8 mouse cellular contexts compared by ENCODE assay signal in the genomic region with DNA sequence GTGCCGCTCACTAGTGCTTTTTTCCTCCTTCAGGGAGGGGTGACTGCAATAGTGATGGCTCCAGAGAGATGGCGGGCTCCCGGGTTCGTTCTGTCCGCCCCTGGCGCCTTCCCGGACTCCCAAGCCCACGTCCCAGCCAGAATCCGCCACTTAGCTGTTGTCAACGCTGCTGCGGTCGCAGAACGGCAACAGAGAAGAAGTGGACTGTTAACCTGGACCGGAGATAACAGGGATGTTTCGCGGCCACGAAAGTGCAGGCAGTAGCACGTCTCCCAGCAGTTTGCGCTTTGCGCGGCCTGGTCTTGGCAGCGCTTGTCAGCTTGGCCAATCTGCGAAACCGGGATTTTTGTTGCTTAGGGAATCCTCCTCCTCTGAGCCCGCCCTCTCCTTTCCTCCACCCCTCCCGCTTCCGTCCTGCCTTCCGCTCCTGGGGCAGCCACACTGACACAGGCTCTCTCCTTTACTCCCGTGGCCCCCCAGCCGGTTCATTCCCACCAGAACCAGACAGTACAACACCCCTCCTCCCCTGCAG. TPM values are rescaled to one million over a fixed set of nuclear protein-coding genes. Genes with fewer than 3 reads are reported as not detected.
A peak's percentile ranks its signal among the peaks of the same experiment; 100 is the strongest.
DNase-seq lines count a peak whose midpoint lies in the region; ATAC-seq and TF ChIP-seq lines count a peak whose summit lies in the region.

A gene (minus strand): TSS at position 322 of the 532 bp plus-strand sequence.

- no peak for TF ChIP-seq EP300 in liver, embryonic 14.5 days (IDR thresholded peaks at IDR 0.05; ENCODE audit: low read depth)

- intact Hi-C loops in heart, postnatal 10 days (cut with DNase I), result loop anchor here (5.0 kb wide), 2 partner anchors 151 to 159 kb away; no protein-coding TSS in a partner anchor

- H3K9ac ChIP-seq in forebrain, embryonic 14.5 days (ENCODE audit: low read length), result peak within 1 kb of the TSS; percentile 66
- peak within 1 kb of the TSS; percentile 37; the same call in 1 of the 2 replicates for H3K9ac ChIP-seq in liver, embryonic 14.5 days (replicated peaks)
- peak within 1 kb of the TSS; percentile 47 for H3K9ac ChIP-seq in neural tube, embryonic 12.5 days

- WGBS in forebrain, embryonic 14.5 days, result 31% methylated on average over 30 of the region's 30 CpGs
- 8% methylated on average over 24 of the region's 30 CpGs for WGBS in liver, embryonic 14.5 days (ENCODE audit: insufficient replicate concordance)
- 17% methylated on average over 30 of the region's 30 CpGs for WGBS in neural tube, embryonic 12.5 days

- H3K27ac ChIP-seq in forebrain, embryonic 14.5 days (ENCODE audit: low read depth, low read length), result peak within 1 kb of the TSS; percentile 80
- H3K27ac ChIP-seq in liver, embryonic 14.5 days, result no peak within 1 kb of the TSS
- H3K27ac ChIP-seq in neural tube, embryonic 12.5 days, result peak within 1 kb of the TSS; percentile 53

- TF ChIP-seq CTCF in G1E (IDR thresholded peaks at IDR 0.05; ENCODE audit: low read depth, low read length), result no peak
- no peak for TF ChIP-seq CTCF in liver, embryonic 14.5 days (IDR thresholded peaks at IDR 0.05; ENCODE audit: low read depth)

- peak; percentile 60 for ATAC-seq in G1E (ENCODE audit: extremely low read depth, insufficient number of reproducible peaks, low FRiP score, poor library complexity, severe bottlenecking)
- ATAC-seq in cerebellum, adult (ENCODE audit: insufficient number of reproducible peaks, low FRiP score, low TSS enrichment), result peak; percentile 100
- ATAC-seq in forebrain, embryonic 14.5 days, result peak; percentile 94
- peak; percentile 80 for ATAC-seq in liver, embryonic 14.5 days (ENCODE audit: insufficient read depth)
- peak; percentile 96 for ATAC-seq in neural tube, embryonic 12.5 days (ENCODE audit: low FRiP score, low read depth)

- H3K27me3 ChIP-seq in G1E (ENCODE audit: insufficient read depth, low read length), result peaks cover 7% of the 10 kb centered on the region; the same call in 1 of the 2 replicates
- no peaks in the 10 kb centered on the region for H3K27me3 ChIP-seq in forebrain, embryonic 14.5 days (replicated peaks; ENCODE audit: control insufficient read depth, insufficient read depth, low read length)
- no peaks in the 10 kb centered on the region for H3K27me3 ChIP-seq in liver, embryonic 14.5 days (ENCODE audit: control insufficient read depth, insufficient read depth, low read length)
- no peaks in the 10 kb centered on the region for H3K27me3 ChIP-seq in neural tube, embryonic 12.5 days (replicated peaks)

- H3K4me2 ChIP-seq in forebrain, embryonic 14.5 days (ENCODE audit: low read length), result peak within 1 kb of the TSS; percentile 57
- H3K4me2 ChIP-seq in liver, embryonic 14.5 days (ENCODE audit: low read depth), result peak within 1 kb of the TSS; percentile 64
- H3K4me2 ChIP-seq in neural tube, embryonic 12.5 days (replicated peaks), result peak within 1 kb of the TSS; percentile 56

- H3K36me3 ChIP-seq in G1E (replicated peaks), result no peaks in the 10 kb centered on the region
- H3K36me3 ChIP-seq in forebrain, embryonic 14.5 days (ENCODE audit: control insufficient read depth, insufficient read depth, low read length), result no peaks in the 10 kb centered on the region
- H3K36me3 ChIP-seq in liver, embryonic 14.5 days (replicated peaks; ENCODE audit: control insufficient read depth, insufficient read depth, low read depth), result no peaks in the 10 kb centered on the region
- no peaks in the 10 kb centered on the region for H3K36me3 ChIP-seq in neural tube, embryonic 12.5 days

- H3K4me1 ChIP-seq in G1E (ENCODE audit: insufficient read depth, low read depth, low read length), result peaks cover 14% of the 10 kb centered on the region
- H3K4me1 ChIP-seq in forebrain, embryonic 14.5 days (ENCODE audit: control insufficient read depth, insufficient read depth, low read length), result no peaks in the 10 kb centered on the region
- H3K4me1 ChIP-seq in liver, embryonic 14.5 days (replicated peaks; ENCODE audit: control insufficient read depth in 2 of 2, insufficient read depth in 2 of 2, low read length in 1 of 2), result no peaks in the 10 kb centered on the region
- H3K4me1 ChIP-seq in neural tube, embryonic 12.5 days, result no peaks in the 10 kb centered on the region

- H3K9me3 ChIP-seq in G1E (replicated peaks), result no peaks in the 10 kb centered on the region
- no peaks in the 10 kb centered on the region for H3K9me3 ChIP-seq in forebrain, embryonic 14.5 days (replicated peaks; ENCODE audit: control insufficient read depth, low read length)
- H3K9me3 ChIP-seq in liver, embryonic 14.5 days (ENCODE audit: control insufficient read depth, low read length), result no peaks in the 10 kb centered on the region
- H3K9me3 ChIP-seq in neural tube, embryonic 12.5 days, result no peaks in the 10 kb centered on the region

- peak; percentile 4 for DNase-seq in G1E (ENCODE audit: low spot score)
- peak; percentile 87 for DNase-seq in forebrain, embryonic 14.5 days (ENCODE audit: low spot score)
- peak; percentile 77 to 80 for DNase-seq in heart, postnatal 10 days
- peak; percentile 80 to 81 for DNase-seq in kidney, postnatal 36 days
- peak in 2 of 3 experiments; percentile 28 to 38 for DNase-seq in liver, embryonic 14.5 days (ENCODE audit: low read depth in 3 of 3, low spot score in 3 of 3)
- peak; percentile 33 for DNase-seq in thymus, postnatal 14 days

- peak within 1 kb of the TSS; percentile 73 for H3K4me3 ChIP-seq in G1E (ENCODE audit: low read depth, low read length)
- peak within 1 kb of the TSS; percentile 46 for H3K4me3 ChIP-seq in forebrain, embryonic 14.5 days (ENCODE audit: low read depth, low read length)
- H3K4me3 ChIP-seq in liver, embryonic 14.5 days (ENCODE audit: insufficient read depth in 1 of 2, low read depth in 2 of 2, low read length in 2 of 2), result peak within 1 kb of the TSS; percentile 54 to 75
- H3K4me3 ChIP-seq in neural tube, embryonic 12.5 days, result peak within 1 kb of the TSS; percentile 46

RNA-seq across cellular contexts. Expression of the gene that starts here (rescaled TPM):
- total RNA-seq in G1E (2014; fragmentation: Nextera tagmentation), result 2.1 and 2.2 TPM in 2 replicates
- total RNA-seq in G1E (2017), result 0.93 and 0.98 TPM in 2 replicates
- 0.02 and 0.03 TPM in 2 replicates for polyA plus RNA-seq in G1E (2012)
- 5.0 and 6.3 TPM in 2 replicates for polyA plus RNA-seq in forebrain, embryonic 14.5 days (2014; fragmentation: Nextera tagmentation; extraction: Ambion mirVana)
- total RNA-seq in heart, postnatal 10 days (2021), result 1 to 10 TPM; 2.5 to 3.1 TPM
- polyA plus RNA-seq in liver, embryonic 14.5 days (2012; rRNA removed), result 0.17 and 0.23 TPM in 2 replicates
- 0.76 and 0.94 TPM in 2 replicates for polyA plus RNA-seq in liver, embryonic 14.5 days (2014; fragmentation: Nextera tagmentation; extraction: Ambion mirVana)
- polyA plus RNA-seq in neural tube, embryonic 12.5 days (2016; fragmentation: Nextera tagmentation; extraction: Ambion mirVana), result 5.5 and 5.8 TPM in 2 replicates

Comparison
In these comparisons a context has a peak if more than half of its experiments do, and no peak if none do; other contexts are left out.
1. Peak in DNase-seq, ATAC-seq, H3K4me3 ChIP-seq, H3K9ac ChIP-seq and H3K4me2 ChIP-seq in liver, embryonic 14.5 days; RNA of the gene not detected or under 1 TPM.
2. DNase-seq: peak in every context shown above with its lines; median percentile 87 in forebrain, embryonic 14.5 days; 80 in kidney, postnatal 36 days; 78 in heart, postnatal 10 days; 33 in liver, embryonic 14.5 days; 33 in thymus, postnatal 14 days; 4 in G1E.